Mouse (Mus musculus) liver, embryonic 14.5 days (tissue): ENCODE results near the gene BC067074.

Experiments
- CTCF ChIP-seq: IDR thresholded peaks from 2 replicates; pipeline ENCODE4 v1.5.1; 2016; ENCODE audit warnings: antibody characterized with exemption, low read depth, control low read depth
- EP300 ChIP-seq: IDR thresholded peaks from 2 replicates; pipeline ENCODE4 v1.6.1; 2016; ENCODE audit warnings: antibody characterized with exemption, low read depth

DNA sequence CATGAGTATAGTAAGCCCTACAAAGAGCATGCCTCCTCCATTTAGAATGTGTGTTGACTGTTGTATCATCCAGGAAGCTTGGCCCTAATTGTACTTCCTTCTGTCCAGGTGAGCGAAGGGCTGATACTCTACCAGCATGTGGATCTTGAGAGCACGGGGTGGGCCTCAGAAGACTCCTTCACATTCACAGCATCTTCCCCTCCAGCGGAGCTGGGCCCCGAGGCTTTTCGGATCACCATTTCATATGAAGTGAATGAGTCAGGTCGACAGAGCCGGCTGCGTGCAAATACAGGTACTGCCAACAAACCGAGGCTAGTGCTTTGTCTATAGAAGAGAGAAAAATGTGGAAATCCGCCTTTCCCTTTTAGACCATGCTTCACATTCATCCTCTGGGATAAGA, 73.0 kb downstream of the BC067074 start:
- TF ChIP-seq CTCF (no peak), EP300 (no peak)
